Mouse (Mus musculus): ENCODE data around the gene Tmem262. TPM values are rescaled to one million over a fixed set of nuclear protein-coding genes. Genes with fewer than 3 reads are reported as not detected.

The Tmem262 gene
- total and polyA plus RNA-seq, 3 experiments = 0.18 TPM; not detected in 2

GRCm38 (mm10) chr19:6105586-6105985, 25.8 kb downstream of the Tmem262 start, which contains the start of gene Naaladl1:
Gene Naaladl1, plus strand, starts transcription at chr19:6105782.
- H3K9ac ChIP-seq (ENCODE audit: control insufficient read depth, low read depth, low read length, poor library complexity, severe bottlenecking) = 0 out of 2 replicates have a peak within 1 kb of the TSS, but pooled peaks have one; percentile 4
- H3K4me1 ChIP-seq (ENCODE audit: control insufficient read depth in 1 of 2, insufficient read depth in 2 of 2, low read length in 2 of 2) = peaks cover 24 to 33% of the 10 kb centered on the region in 2 experiments
- H3K9me3 ChIP-seq (replicated peaks; ENCODE audit: insufficient read depth, low read length) = no peaks in the 10 kb centered on the region
- no peaks in the 10 kb centered on the region for H3K79me2 ChIP-seq (ENCODE audit: control insufficient read depth, insufficient read depth, low read length, poor library complexity)
- no peak within 1 kb of the TSS for H3K4me3 ChIP-seq (ENCODE audit: control insufficient read depth in 1 of 2, insufficient read depth in 1 of 2, low read depth in 2 of 2, low read length in 2 of 2)
- peaks cover 0 to 32% of the 10 kb centered on the region in 2 experiments; a peak in 2 of 4 replicates for H3K36me3 ChIP-seq (ENCODE audit: control insufficient read depth in 1 of 2, insufficient read depth in 2 of 2, low read length in 2 of 2)
- no peak for DNase-seq (ENCODE audit: low read depth, low spot score)
- H3K27me3 ChIP-seq (ENCODE audit: control insufficient read depth in 1 of 2, insufficient read depth in 2 of 2, low read length in 2 of 2) = no peaks in the 10 kb centered on the region
- no peak for TF ChIP-seq RCOR1 (IDR thresholded peaks at IDR 0.05; ENCODE audit: low read depth, low read length)
- TF ChIP-seq RAD21 (IDR thresholded peaks at IDR 0.05; ENCODE audit: low read depth, low read length) = no peak
- TF ChIP-seq MYB (IDR thresholded peaks at IDR 0.05; ENCODE audit: low read depth, low read length) = no peak
- TF ChIP-seq SMC3 (IDR thresholded peaks at IDR 0.05; ENCODE audit: low read depth, low read length) = no peak
- no peak for TF ChIP-seq CTCF (IDR thresholded peaks at IDR 0.05 in 2 of 3, conservative IDR thresholded peaks at IDR 0.05 in 1 of 3; ENCODE audit: control insufficient read depth in 1 of 3, insufficient read depth in 1 of 3, low read depth in 2 of 3, low read length in 3 of 3, poor library complexity in 1 of 3, severe bottlenecking in 1 of 3)
- TF ChIP-seq POLR2AphosphoS5 (IDR thresholded peaks at IDR 0.05; ENCODE audit: borderline replicate concordance, low read depth, low read length) = no peak
- TF ChIP-seq HCFC1 (IDR thresholded peaks at IDR 0.05; ENCODE audit: low read depth, low read length) = no peak
- TF ChIP-seq UBTF (IDR thresholded peaks at IDR 0.05; ENCODE audit: borderline replicate concordance, insufficient read depth, low read depth, low read length) = no peak
- no peak for TF ChIP-seq ZNF384 (IDR thresholded peaks at IDR 0.05; ENCODE audit: low read depth, low read length)
- TF ChIP-seq JUND (IDR thresholded peaks at IDR 0.05; ENCODE audit: low read depth, low read length) = no peak
- no peak for TF ChIP-seq CHD2 (IDR thresholded peaks at IDR 0.05; ENCODE audit: low read length)
- no peak for TF ChIP-seq MXI1 (IDR thresholded peaks at IDR 0.05; ENCODE audit: low read depth, low read length)
- TF ChIP-seq MAX (IDR thresholded peaks at IDR 0.05; ENCODE audit: low read length) = no peak
- no peak for TF ChIP-seq NRF1 (IDR thresholded peaks at IDR 0.05; ENCODE audit: insufficient read depth, low read depth, low read length, poor library complexity, severe bottlenecking)
- peak within 1 kb of the TSS; percentile 82 for H3K27ac ChIP-seq (ENCODE audit: control insufficient read depth, low read depth, low read length)

GRCm38 (mm10) chr19:6113116-6113515, 33.3 kb downstream of the Tmem262 start:
- Histone ChIP-seq H3K27me3 (ENCODE audit: control insufficient read depth in 1 of 2, insufficient read depth in 2 of 2, low read length in 2 of 2) (no peaks in the 10 kb centered on the region), H3K79me2 (ENCODE audit: control insufficient read depth, insufficient read depth, low read length, poor library complexity) (peaks cover 20% of the 10 kb centered on the region), H3K4me3 (ENCODE audit: control insufficient read depth in 1 of 2, insufficient read depth in 1 of 2, low read depth in 2 of 2, low read length in 2 of 2) (no peak overlapping the region), H3K9me3 (replicated peaks; ENCODE audit: insufficient read depth, low read length) (no peaks in the 10 kb centered on the region), H3K27ac (ENCODE audit: control insufficient read depth, low read depth, low read length) (no peak overlapping the region), H3K9ac (ENCODE audit: control insufficient read depth, low read depth, low read length, poor library complexity, severe bottlenecking) (no peak overlapping the region), H3K4me1 (ENCODE audit: control insufficient read depth in 1 of 2, insufficient read depth in 2 of 2, low read length in 2 of 2) (peaks cover 2 to 10% of the 10 kb centered on the region in 2 experiments; a peak in 2 of 4 replicates), H3K36me3 (ENCODE audit: control insufficient read depth in 1 of 2, insufficient read depth in 2 of 2, low read length in 2 of 2) (peaks cover 0 to 10% of the 10 kb centered on the region in 2 experiments; a peak in 2 of 4 replicates)
- TF ChIP-seq ZMIZ1 (IDR thresholded peaks at IDR 0.05; ENCODE audit: low read depth, low read length) = no peak
- no peak for TF ChIP-seq RAD21 (IDR thresholded peaks at IDR 0.05; ENCODE audit: low read depth, low read length)
- no peak for TF ChIP-seq TBP (IDR thresholded peaks at IDR 0.05; ENCODE audit: low read depth, low read length)
- TF ChIP-seq MAFK (IDR thresholded peaks at IDR 0.05; ENCODE audit: borderline replicate concordance, low read depth, low read length) = no peak
- TF ChIP-seq POLR2AphosphoS5 (IDR thresholded peaks at IDR 0.05; ENCODE audit: borderline replicate concordance, low read depth, low read length) = no peak
- no peak for TF ChIP-seq TCF12 (IDR thresholded peaks at IDR 0.05; ENCODE audit: low read depth, low read length)
- no peak for DNase-seq (ENCODE audit: low read depth, low spot score)

Measured in MEL (cell line).